In the genomic region with DNA sequence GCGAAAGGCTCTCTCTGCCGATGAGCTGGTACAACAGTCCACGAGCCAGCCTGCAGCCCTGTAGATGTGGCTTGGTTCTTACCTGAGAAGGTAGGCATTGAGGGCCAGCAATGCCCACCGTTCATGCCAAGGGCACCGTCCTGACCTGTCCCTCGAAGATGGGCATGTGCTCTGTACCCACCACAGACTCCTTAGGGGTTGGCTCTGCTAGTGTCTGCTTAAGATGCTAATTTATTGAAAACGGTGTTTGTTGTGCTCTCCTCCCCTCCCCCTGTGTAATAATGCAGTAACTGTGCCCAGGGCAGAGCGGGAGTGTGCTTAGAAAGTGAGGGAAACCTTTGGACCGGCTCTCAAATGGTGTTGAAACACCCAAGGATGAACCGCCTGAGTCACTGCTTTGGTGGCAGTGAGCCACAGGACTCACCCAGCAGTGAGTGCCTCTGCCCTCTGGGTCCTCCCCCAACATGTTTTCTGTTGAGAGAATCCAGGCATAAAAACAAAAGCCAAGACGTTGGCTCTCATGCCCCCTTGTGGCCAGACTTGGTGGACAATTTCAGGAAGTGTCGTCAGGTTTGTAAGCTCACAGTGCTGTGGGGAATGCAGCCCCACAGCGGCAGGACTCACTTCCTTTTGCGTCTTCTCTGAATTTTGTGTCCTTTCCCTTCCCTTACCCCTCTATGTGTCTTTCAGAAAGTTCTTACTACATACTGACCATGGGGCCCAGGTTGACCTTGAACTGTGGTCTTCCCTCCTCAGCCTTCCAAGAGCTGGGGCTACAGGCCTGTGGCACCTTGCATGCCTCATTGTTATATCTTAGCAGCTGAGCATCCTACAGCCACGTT, we compare ENCODE assay signal across 8 mouse cellular contexts.
DNase-seq lines count a peak whose midpoint lies in the region; ATAC-seq and TF ChIP-seq lines count a peak whose summit lies in the region.

No protein-coding gene starts in this region.

- H3K4me3 ChIP-seq in forebrain, embryonic 12.5 days (replicated peaks) = no peak overlapping the region
- H3K4me3 ChIP-seq in heart, postnatal 0 days (ENCODE audit: low read depth, low read length) = no peak overlapping the region
- H3K4me3 ChIP-seq in liver, embryonic 16.5 days (ENCODE audit: low read depth, low read length) = no peak overlapping the region
- no peak overlapping the region for H3K4me3 ChIP-seq in neural tube, embryonic 13.5 days
- no peak overlapping the region for H3K4me3 ChIP-seq in testis, adult 2 months (ENCODE audit: control insufficient read depth, low read depth, low read length)

- no peak for TF ChIP-seq POLR2A in testis, adult 2 months (IDR thresholded peaks at IDR 0.05; ENCODE audit: control insufficient read depth, low read depth, low read length)

- 40% methylated on average over 15 of the region's 15 CpGs for WGBS in forebrain, embryonic 12.5 days
- 32% methylated on average over 15 of the region's 15 CpGs for WGBS in heart, postnatal 0 days
- 32% methylated on average over 15 of the region's 15 CpGs for WGBS in liver, embryonic 16.5 days (ENCODE audit: insufficient replicate concordance)
- 36% methylated on average over 15 of the region's 15 CpGs for WGBS in neural tube, embryonic 13.5 days

- TF ChIP-seq CTCF in heart, postnatal 0 days (IDR thresholded peaks at IDR 0.05; ENCODE audit: low read depth) = peak; percentile 98
- TF ChIP-seq CTCF in testis, adult 2 months (IDR thresholded peaks at IDR 0.05; ENCODE audit: control insufficient read depth, insufficient read depth, insufficient replicate concordance, low read depth, low read length) = peak; percentile 52; the same call in 1 of the 2 replicates

- H3K9ac ChIP-seq in forebrain, embryonic 12.5 days = no peak overlapping the region
- no peak overlapping the region for H3K9ac ChIP-seq in heart, postnatal 0 days (replicated peaks; ENCODE audit: low read depth, low read length)
- H3K9ac ChIP-seq in liver, embryonic 16.5 days (ENCODE audit: low read depth, low read length) = no peak overlapping the region
- H3K9ac ChIP-seq in neural tube, embryonic 13.5 days = peak overlapping the region; percentile 49

- DNase-seq in CD8-positive naive resting alpha-beta T cell, adult 2 months (ENCODE audit: low read depth in 2 of 2, low spot score in 2 of 2) = peak; percentile 88 to 95
- DNase-seq in c-Kit-positive CD71-negative TER-119-negative erythroid progenitor cells, embryonic 14.5 days (ENCODE audit: low read depth) = peak; percentile 96
- DNase-seq in heart, postnatal 0 days (ENCODE audit: low spot score) = peak; percentile 97
- peak; percentile 96 for DNase-seq in kidney, postnatal 4 days

- H3K4me1 ChIP-seq in forebrain, embryonic 12.5 days = peaks cover 6% of the 10 kb centered on the region
- peaks cover 6% of the 10 kb centered on the region; the same call in 1 of the 2 replicates for H3K4me1 ChIP-seq in heart, postnatal 0 days (ENCODE audit: control insufficient read depth, insufficient read depth)
- peaks cover 6% of the 10 kb centered on the region for H3K4me1 ChIP-seq in liver, embryonic 16.5 days (ENCODE audit: control insufficient read depth, low read depth, low read length)
- peaks cover 11% of the 10 kb centered on the region for H3K4me1 ChIP-seq in neural tube, embryonic 13.5 days (replicated peaks)
- peaks cover 3% of the 10 kb centered on the region; the same call in 1 of the 2 replicates for H3K4me1 ChIP-seq in testis, adult 2 months (ENCODE audit: control insufficient read depth, insufficient read depth, low read length)

- peaks cover 6% of the 10 kb centered on the region; the same call in 1 of the 2 replicates for H3K9me3 ChIP-seq in forebrain, embryonic 12.5 days
- H3K9me3 ChIP-seq in heart, postnatal 0 days (replicated peaks; ENCODE audit: control insufficient read depth, low read length) = no peaks in the 10 kb centered on the region
- H3K9me3 ChIP-seq in liver, embryonic 16.5 days (replicated peaks; ENCODE audit: control insufficient read depth, low read length) = no peaks in the 10 kb centered on the region
- H3K9me3 ChIP-seq in neural tube, embryonic 13.5 days = no peaks in the 10 kb centered on the region

- peak overlapping the region; percentile 36 for H3K4me2 ChIP-seq in forebrain, embryonic 12.5 days
- H3K4me2 ChIP-seq in heart, postnatal 0 days (ENCODE audit: low read depth, low read length) = peak overlapping the region; percentile 36
- peak overlapping the region; percentile 4 for H3K4me2 ChIP-seq in liver, embryonic 16.5 days (ENCODE audit: low read depth, low read length)
- peak overlapping the region; percentile 32 for H3K4me2 ChIP-seq in neural tube, embryonic 13.5 days

- TF ChIP-seq EP300 in heart, postnatal 0 days (IDR thresholded peaks at IDR 0.05; ENCODE audit: low read depth) = peak; percentile 63; the same call in 1 of the 2 replicates

- H3K27me3 ChIP-seq in forebrain, embryonic 12.5 days = no peaks in the 10 kb centered on the region
- no peaks in the 10 kb centered on the region for H3K27me3 ChIP-seq in heart, postnatal 0 days (ENCODE audit: control insufficient read depth, insufficient read depth, low read length)
- H3K27me3 ChIP-seq in liver, embryonic 16.5 days (ENCODE audit: control insufficient read depth, insufficient read depth, low read depth, low read length) = no peaks in the 10 kb centered on the region
- H3K27me3 ChIP-seq in neural tube, embryonic 13.5 days = no peaks in the 10 kb centered on the region
- no peaks in the 10 kb centered on the region for H3K27me3 ChIP-seq in testis, adult 2 months (ENCODE audit: control insufficient read depth, insufficient read depth, low read length)

- H3K27ac ChIP-seq in forebrain, embryonic 12.5 days = no peak overlapping the region
- peak overlapping the region; percentile 59 for H3K27ac ChIP-seq in heart, postnatal 0 days (ENCODE audit: low read depth)
- H3K27ac ChIP-seq in liver, embryonic 16.5 days (ENCODE audit: low read length) = peak overlapping the region; percentile 56
- H3K27ac ChIP-seq in neural tube, embryonic 13.5 days (replicated peaks) = no peak overlapping the region; the same call in 1 of the 2 replicates
- H3K27ac ChIP-seq in testis, adult 2 months (ENCODE audit: control insufficient read depth, insufficient read depth, low read depth, low read length) = no peak overlapping the region

- H3K36me3 ChIP-seq in forebrain, embryonic 12.5 days (replicated peaks) = no peaks in the 10 kb centered on the region
- no peaks in the 10 kb centered on the region for H3K36me3 ChIP-seq in heart, postnatal 0 days (replicated peaks; ENCODE audit: control insufficient read depth, insufficient read depth, low read length)
- no peaks in the 10 kb centered on the region for H3K36me3 ChIP-seq in liver, embryonic 16.5 days (ENCODE audit: control insufficient read depth, insufficient read depth)
- H3K36me3 ChIP-seq in neural tube, embryonic 13.5 days = no peaks in the 10 kb centered on the region
- H3K36me3 ChIP-seq in testis, adult 2 months (ENCODE audit: control insufficient read depth, insufficient read depth, low read length) = no peaks in the 10 kb centered on the region

- peak; percentile 82 for ATAC-seq in forebrain, embryonic 12.5 days (ENCODE audit: low FRiP score)
- peak; percentile 95 for ATAC-seq in heart, postnatal 0 days (ENCODE audit: insufficient read depth, low read depth)
- ATAC-seq in liver, embryonic 16.5 days (ENCODE audit: low read depth) = peak; percentile 92
- peak; percentile 92 for ATAC-seq in neural tube, embryonic 13.5 days (ENCODE audit: low read depth)

Comparison
In these comparisons a context has a peak if more than half of its experiments do, and no peak if none do; other contexts are left out.
1. H3K27ac ChIP-seq: peak in heart, postnatal 0 days (single experiment) and liver, embryonic 16.5 days (single experiment); none in forebrain, embryonic 12.5 days (single experiment), neural tube, embryonic 13.5 days (single experiment) and testis, adult 2 months (single experiment).
2. Peak in every context shown above with its lines, with median percentiles within 50 percentile points of each other: DNase-seq, ATAC-seq and H3K4me2 ChIP-seq.